ENCODE assay signal across 8 mouse cellular contexts in genomic region chr8:129234027-129234733, GRCm38 (mm10). TPM values are rescaled to one million over a fixed set of nuclear protein-coding genes. Genes with fewer than 3 reads are reported as not detected.
A peak's percentile ranks its signal among the peaks of the same experiment; 100 is the strongest.
DNase-seq lines count a peak whose midpoint lies in the region; ATAC-seq and TF ChIP-seq lines count a peak whose summit lies in the region.

2610044O15Rik8 (minus strand) TSS chr8:129234406.

- H3K36me3 ChIP-seq in hindbrain, embryonic 10.5 days = 0 out of 2 replicates have a peak, but pooled peaks cover 4% of the 10 kb centered on the region
- no peaks in the 10 kb centered on the region for H3K36me3 ChIP-seq in lung, postnatal 0 days (ENCODE audit: insufficient read depth, low read length)

- ATAC-seq in frontal cortex, adult (ENCODE audit: low TSS enrichment) = peak; percentile 100
- peak; percentile 99 for ATAC-seq in lung, postnatal 0 days

- TF ChIP-seq CTCF in lung, postnatal 0 days (IDR thresholded peaks at IDR 0.05) = no peak

- peak within 1 kb of the TSS; percentile 92 for H3K27ac ChIP-seq in hindbrain, embryonic 10.5 days
- peak within 1 kb of the TSS; percentile 90 for H3K27ac ChIP-seq in lung, postnatal 0 days (ENCODE audit: low read length)

- peak; percentile 93 for DNase-seq in MN1 (ENCODE audit: low spot score)
- DNase-seq in cerebellum, adult 9-10 months = peak; percentile 89
- peak; percentile 90 for DNase-seq in hindbrain, embryonic 10.5 days (ENCODE audit: low spot score)
- DNase-seq in layer of hippocampus, adult 9-11 months = peak; percentile 93
- DNase-seq in lung, postnatal 0 days (ENCODE audit: low spot score) = peak; percentile 96
- peak; percentile 72 for DNase-seq in ovary, postnatal 14 days (ENCODE audit: low spot score)
- DNase-seq in thymus, postnatal 14 days = peak; percentile 86

- peak; percentile 60; the same call in 1 of the 2 replicates for TF ChIP-seq EP300 in lung, postnatal 0 days (IDR thresholded peaks at IDR 0.05)

- peak within 1 kb of the TSS; percentile 61 for H3K4me2 ChIP-seq in lung, postnatal 0 days (replicated peaks; ENCODE audit: low read depth, low read length)

- no peaks in the 10 kb centered on the region for H3K9me3 ChIP-seq in hindbrain, embryonic 10.5 days
- H3K9me3 ChIP-seq in lung, postnatal 0 days (ENCODE audit: low read length) = no peaks in the 10 kb centered on the region

- H3K4me3 ChIP-seq in hindbrain, embryonic 10.5 days = peak within 1 kb of the TSS; percentile 68
- peak within 1 kb of the TSS; percentile 54 for H3K4me3 ChIP-seq in lung, postnatal 0 days (ENCODE audit: low read depth, low read length)

- H3K4me1 ChIP-seq in hindbrain, embryonic 10.5 days (replicated peaks) = peaks cover 15% of the 10 kb centered on the region
- H3K4me1 ChIP-seq in lung, postnatal 0 days (ENCODE audit: insufficient read depth, low read depth, low read length) = no peaks in the 10 kb centered on the region; the same call in 1 of the 2 replicates

- H3K27me3 ChIP-seq in hindbrain, embryonic 10.5 days (ENCODE audit: insufficient read depth, poor library complexity, severe bottlenecking) = no peaks in the 10 kb centered on the region
- H3K27me3 ChIP-seq in lung, postnatal 0 days (replicated peaks; ENCODE audit: insufficient read depth, low read length) = no peaks in the 10 kb centered on the region

- under 1% methylated on average over 18 of the region's 18 CpGs for WGBS in hindbrain, embryonic 10.5 days
- WGBS in lung, postnatal 0 days = 0% methylated on average over 18 of the region's 18 CpGs

- H3K9ac ChIP-seq in lung, postnatal 0 days (replicated peaks; ENCODE audit: low read depth) = peak within 1 kb of the TSS; percentile 52

RNA-seq across cellular contexts. Expression of gene 2610044O15Rik8, which starts in this region (rescaled TPM):
- polyA plus RNA-seq in hindbrain, embryonic 10.5 days (2016; fragmentation: Nextera tagmentation; extraction: Ambion mirVana) = 18.3 and 19.1 TPM in 2 replicates
- 20.6 and 21.8 TPM in 2 replicates for polyA plus RNA-seq in lung, postnatal 0 days (2015; fragmentation: Nextera tagmentation; extraction: Ambion mirVana)

Comparison
In these comparisons a context has a peak if more than half of its experiments do, and no peak if none do; other contexts are left out.
1. Peak in every context shown above with its lines: DNase-seq, ATAC-seq, H3K4me3 ChIP-seq and H3K27ac ChIP-seq.